Mouse (Mus musculus) testis, adult 2 months (tissue): ENCODE data around the gene Zbtb16.

Experiments
- CTCF ChIP-seq: fragments of 200-500 bp; IDR thresholded peaks from 2 replicates; pipeline ENCODE4 v1.5.1; 2012; ENCODE audit warnings: low read depth, mild to moderate bottlenecking, inconsistent platforms, low read length, moderate library complexity; ENCODE audit not compliant: control insufficient read depth, insufficient read depth, insufficient replicate concordance
- POLR2A ChIP-seq: fragments of 200-500 bp; IDR thresholded peaks from 2 replicates; pipeline ENCODE4 v1.6.1; 2012; ENCODE audit warnings: low read depth, mild to moderate bottlenecking, inconsistent platforms, low read length, moderate library complexity; ENCODE audit not compliant: control insufficient read depth

DNA sequence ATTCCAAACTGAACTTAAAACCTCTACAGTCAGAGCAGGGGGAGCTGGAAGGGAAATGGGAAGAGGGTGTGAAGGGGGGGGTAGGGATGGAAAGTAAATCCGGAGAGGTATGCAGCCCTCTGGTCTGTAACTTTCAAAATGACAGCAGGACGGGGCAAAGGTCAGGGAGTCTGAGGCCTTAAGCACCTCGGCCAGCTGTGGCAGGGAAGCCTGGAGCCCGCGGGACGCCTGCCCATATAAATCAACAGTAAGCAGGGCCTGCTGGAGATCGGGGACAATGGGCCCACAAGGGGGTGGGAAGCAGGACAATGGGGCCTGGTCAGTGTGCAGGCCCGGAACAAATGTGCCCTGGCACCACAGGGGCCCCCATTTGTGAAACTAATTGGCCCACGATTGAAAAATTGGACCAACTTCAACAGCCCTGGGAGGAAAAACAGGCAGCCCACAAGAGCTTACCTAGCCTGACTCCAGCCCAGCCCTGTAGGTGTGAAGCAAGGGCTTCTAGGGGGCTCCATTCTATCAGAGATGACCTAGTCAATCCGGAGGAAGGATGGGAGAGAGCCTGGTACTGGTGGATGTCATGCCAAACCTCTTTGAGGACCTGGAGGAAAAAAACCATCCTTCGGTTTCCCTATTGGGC lies 160.8 kb downstream of the Zbtb16 start:
- TF ChIP-seq POLR2A (no peak), CTCF (no peak)
